Mouse (Mus musculus) hindbrain, embryonic 15.5 days (tissue): ENCODE data around the gene Actbl2. TPM values are rescaled to one million over a fixed set of nuclear protein-coding genes. Genes with fewer than 3 reads are reported as not detected.

Source experiments
- ATAC-seq: fragments of 200-750 bp; cut with Nextera tagmentation; 2 replicates; pipeline ENCODE4 v1.8.0; 2017; ENCODE audit warnings: low read depth, moderate number of reproducible peaks, moderate TSS enrichment; ENCODE audit not compliant: low FRiP score
- H3K27ac ChIP-seq: fragments of 300-500 bp; sonication (generic); replicated peaks from 2 replicates; pipeline ENCODE4 v1.5.1; 2015; ENCODE audit warnings: mild to moderate bottlenecking, inconsistent platforms
- H3K27me3 ChIP-seq: fragments of 300-500 bp; sonication (generic); 2 replicates; pipeline ENCODE4 v1.6.1; 2015; ENCODE audit warnings: control low read depth, inconsistent platforms
- H3K36me3 ChIP-seq: fragments of 300-500 bp; sonication (generic); 2 replicates; pipeline ENCODE4 v1.6.1; 2015; ENCODE audit warnings: control low read depth, inconsistent platforms
- H3K4me1 ChIP-seq: fragments of 300-500 bp; sonication (generic); replicated peaks from 2 replicates; pipeline ENCODE4 v1.6.1; 2015; ENCODE audit warnings: control low read depth, inconsistent platforms
- H3K4me2 ChIP-seq: fragments of 300-500 bp; sonication (generic); 2 replicates; pipeline ENCODE4 v1.6.1; 2015; ENCODE audit warnings: moderate library complexity, mild to moderate bottlenecking, inconsistent platforms
- H3K4me3 ChIP-seq: fragments of 300-500 bp; sonication (generic); 2 replicates; pipeline ENCODE4 v1.5.1; 2015; ENCODE audit warnings: mild to moderate bottlenecking, inconsistent platforms
- H3K9ac ChIP-seq: fragments of 300-500 bp; sonication (generic); 2 replicates; pipeline ENCODE4 v1.6.1; 2015; ENCODE audit warnings: inconsistent platforms
- H3K9me3 ChIP-seq: fragments of 300-500 bp; sonication (generic); 2 replicates; pipeline ENCODE4 v1.6.1; 2016; ENCODE audit warnings: control low read depth, inconsistent platforms
- WGBS: fragments of 180-500 bp; shearing (Covaris S2); methylation state at CpG from one replicate; pipeline ENCODE4 v1.1.7; 2015; 5-methylcytosine and 5-hydroxymethylcytosine counted together
- polyA plus RNA-seq: library from polyadenylated mRNA; unstranded; fragments of >200 nt; fragmentation: Nextera tagmentation; extraction: Ambion mirVana; gene quantifications from 2 replicates; pipeline ENCODE4 v1.2.1, GENCODE M21; 2015

The Actbl2 gene
- polyA plus RNA-seq, 1 experiment from 2014 or later: not detected

DNA sequence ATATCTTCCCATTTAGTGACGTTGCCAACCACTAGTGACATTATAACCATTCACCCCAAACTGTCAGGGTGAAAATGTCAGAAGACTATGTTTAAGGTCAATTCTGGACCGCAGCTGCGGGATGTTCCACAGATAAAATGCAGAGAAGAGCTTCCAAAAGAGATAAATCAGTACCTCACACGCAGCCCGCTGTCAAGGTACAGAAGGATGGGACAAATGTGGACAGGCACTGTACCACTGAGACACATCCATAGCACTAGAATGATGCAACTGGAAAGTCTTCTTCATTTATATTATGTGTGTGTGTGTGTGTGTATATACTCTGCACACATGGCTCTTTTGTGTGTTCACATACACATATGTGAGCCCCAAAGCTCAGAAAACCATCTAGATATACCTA, 49.9 kb downstream of the Actbl2 start:
- Histone ChIP-seq H3K4me3 (no peak overlapping the region), H3K4me2 (no peak overlapping the region)

More for the DNA sequence above, 49.9 kb downstream of the Actbl2 start:
- no peak overlapping the region for H3K9ac ChIP-seq
- H3K9me3 ChIP-seq: no peaks in the 10 kb centered on the region
- H3K4me1 ChIP-seq: peaks cover 2% of the 10 kb centered on the region; the same call in 1 of the 2 replicates
- WGBS: 93% methylated on average over 5 of the region's 5 CpGs
- ATAC-seq: no peak
- no peak overlapping the region for H3K27ac ChIP-seq
- no peaks in the 10 kb centered on the region for H3K27me3 ChIP-seq
- H3K36me3 ChIP-seq: no peaks in the 10 kb centered on the region

Other genes starting within 250 kb of the Actbl2 start
- gene Gpbp1, start 235.1 kb downstream of the Actbl2 start, polyA plus RNA-seq: 81.6 and 82.3 TPM in 2 replicates